Mouse (Mus musculus): ENCODE data around the gene Stat5b.
A peak's percentile ranks its signal among the peaks of the same experiment; 100 is the strongest.

The Stat5b gene

DNA sequence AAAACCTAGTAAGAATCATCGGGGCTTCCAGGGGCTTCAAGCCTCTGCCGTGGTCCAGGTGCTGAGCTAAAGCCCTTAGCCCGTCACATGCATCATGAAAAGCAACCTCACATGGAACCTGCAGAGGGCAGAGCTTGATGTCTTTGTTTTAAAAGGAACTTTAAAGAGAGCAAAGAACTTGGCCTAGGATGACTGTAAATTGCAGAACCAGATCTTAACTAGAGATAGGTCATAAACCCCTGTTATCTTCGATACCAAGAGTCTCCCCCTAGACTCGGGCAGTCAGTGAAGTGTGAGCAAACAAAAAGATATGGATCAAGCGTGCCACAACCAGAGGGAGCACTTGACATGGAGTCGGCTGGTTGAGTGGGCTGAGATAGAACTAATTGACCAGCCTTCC is 15.1 kb upstream of the Stat5b start:
- no peak for DNase-seq (ENCODE audit: low spot score)

DNA sequence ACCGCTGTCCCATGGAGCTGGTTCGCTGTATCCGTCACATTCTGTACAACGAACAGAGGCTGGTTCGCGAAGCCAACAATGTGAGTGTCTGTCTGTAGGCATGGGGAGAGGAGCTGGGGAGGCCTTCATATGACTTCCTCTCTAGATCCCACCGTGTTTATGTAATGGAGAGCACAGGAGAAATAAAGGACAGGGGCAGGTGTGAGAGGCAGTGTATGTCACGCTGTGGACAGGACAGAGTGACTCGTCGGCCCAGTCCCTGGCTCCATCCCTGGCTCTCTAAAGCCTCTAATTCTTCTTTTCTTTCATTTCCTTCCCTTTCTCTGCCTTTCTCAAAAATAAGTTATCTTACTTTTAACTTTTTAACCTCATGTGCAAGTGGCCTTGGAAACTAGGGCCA is 12.6 kb upstream of the Stat5b start:
- no peak for DNase-seq (ENCODE audit: low spot score)

DNA sequence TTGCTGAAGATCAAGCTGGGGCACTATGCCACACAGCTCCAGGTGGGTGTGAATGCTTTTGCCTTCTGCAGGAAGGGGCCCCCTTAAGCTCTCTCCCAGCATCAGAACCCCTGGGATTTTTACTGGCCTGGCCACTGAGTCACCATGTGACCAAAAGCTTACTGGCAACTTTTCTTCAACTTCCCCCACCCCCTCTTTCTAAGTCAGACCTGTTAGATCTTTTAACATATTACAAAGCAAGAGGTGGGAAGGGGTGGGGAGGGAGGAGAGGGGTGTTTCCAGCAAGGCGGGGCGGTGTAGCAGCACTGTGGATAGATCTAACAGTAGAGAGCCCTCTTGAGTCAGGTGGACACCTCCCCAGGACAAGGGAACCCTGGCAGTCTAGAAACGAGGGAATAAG is 11.3 kb upstream of the Stat5b start:
- DNase-seq (ENCODE audit: low spot score): no peak

DNA sequence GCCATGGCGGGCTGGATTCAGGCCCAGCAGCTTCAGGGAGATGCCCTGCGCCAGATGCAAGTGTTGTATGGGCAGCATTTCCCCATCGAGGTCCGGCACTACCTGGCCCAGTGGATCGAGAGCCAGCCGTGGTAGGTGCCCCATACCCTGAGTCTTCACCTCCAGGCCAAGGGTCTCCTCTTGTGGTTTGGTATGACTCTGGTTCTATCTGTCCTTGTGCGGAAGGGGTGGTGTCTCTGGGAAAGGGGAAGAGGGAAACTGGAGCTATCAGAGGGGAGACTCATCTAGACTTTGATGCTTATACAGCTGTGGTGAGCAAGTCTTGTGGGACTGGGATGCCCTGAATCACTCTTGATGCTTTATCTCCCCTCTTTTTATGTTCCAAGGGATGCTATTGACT is 10.8 kb upstream of the Stat5b start:
- no peak for DNase-seq (ENCODE audit: low spot score)

DNA sequence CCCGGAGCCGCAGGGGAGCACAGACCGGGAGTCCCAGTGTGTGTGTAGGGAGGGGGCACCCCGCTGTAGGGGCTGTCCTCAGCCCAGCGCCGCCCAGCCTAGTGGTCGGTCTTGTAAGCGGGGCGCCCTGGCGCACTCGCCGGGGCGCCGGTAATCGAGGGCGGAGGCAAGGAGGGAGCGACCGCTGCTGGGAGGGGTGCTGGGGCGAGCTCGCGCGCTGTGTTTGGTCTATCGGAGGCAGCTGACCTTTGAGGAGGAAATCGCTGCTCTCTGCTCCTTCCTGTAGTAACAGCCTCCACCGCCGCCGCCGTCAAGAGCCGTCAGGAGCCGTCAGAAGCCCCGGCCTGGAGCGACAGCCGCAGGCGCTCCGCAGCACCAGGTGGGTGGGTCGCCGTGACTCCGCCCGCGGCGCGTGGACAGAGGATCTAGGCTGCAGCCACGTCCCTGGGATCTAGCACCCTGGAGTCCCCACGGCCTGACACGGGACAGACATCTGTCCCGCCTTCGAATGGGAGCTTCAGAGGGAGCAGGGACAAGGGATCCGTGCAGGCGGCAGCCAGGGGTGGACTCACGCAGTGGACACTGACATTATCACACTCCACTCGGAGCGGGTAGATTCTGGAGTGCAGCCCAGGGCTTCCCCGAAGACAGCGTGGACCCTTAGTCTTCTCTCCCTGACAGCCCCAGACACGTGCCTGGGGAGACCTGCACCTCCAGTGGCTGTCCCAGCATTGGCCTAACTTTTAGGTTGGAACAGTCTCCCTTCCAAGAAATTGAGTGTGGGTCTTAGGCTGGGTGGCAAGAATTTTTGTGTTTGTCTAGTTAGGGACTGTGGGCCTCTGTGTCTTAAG is 9.9 kb upstream of the Stat5b start:
- DNase-seq (ENCODE audit: low spot score): peak; percentile 82

DNA sequence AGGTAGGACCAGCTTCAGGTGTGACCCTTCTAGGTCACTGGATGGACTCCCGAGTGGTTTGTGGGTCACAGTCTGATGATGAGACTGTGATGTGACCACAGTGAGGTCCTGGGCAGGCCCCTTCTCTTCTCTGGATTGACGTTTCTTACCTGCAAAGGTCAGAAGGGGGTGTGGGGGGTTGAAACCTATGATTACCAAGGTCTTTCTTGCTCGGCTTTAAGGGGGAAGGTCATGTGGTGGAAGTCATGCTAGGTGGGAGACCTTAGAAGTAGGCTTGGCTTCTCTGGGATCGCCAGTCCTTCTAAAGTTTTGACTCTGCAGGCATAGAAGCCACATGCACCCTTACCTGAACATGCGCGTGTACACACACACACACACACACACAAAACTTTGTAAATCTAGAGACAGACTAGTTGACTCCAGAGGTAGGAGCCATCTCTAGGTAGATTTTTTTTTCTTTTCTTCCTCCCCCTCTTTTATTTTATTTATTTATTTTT is 9.1 kb upstream of the Stat5b start:
- no peak for DNase-seq (ENCODE audit: low spot score)

DNA sequence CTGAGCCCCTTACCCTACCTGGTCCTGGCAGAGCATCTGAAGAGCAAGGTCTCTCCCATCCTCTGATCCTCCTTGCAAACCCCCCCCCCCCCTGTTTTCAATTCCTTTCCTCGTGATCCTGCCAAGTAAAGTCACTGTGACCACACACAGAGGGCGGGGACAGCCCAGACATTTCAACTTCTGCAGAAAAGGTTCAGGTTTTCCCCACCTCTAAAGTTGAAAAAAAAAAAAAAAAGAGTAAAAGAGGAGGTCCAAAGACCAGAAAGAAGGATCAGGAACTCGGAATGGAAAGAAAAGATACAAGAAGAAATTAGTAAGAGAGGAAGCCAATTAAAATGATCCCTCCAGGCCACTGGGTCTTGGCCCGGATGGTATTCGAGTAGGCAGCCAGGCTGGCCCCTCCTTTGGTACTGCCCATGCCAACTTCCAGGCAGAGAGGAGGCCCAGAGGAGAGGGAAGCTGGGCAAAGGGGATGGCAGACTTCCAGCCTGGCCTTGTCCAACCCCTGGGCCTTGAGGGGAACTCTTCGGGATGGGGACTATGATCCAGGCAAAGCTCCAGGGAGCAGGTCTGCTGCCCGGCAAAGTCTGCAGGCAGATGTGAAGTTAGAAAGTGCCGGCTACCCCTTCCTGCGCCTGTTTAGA is 8.5 kb upstream of the Stat5b start, which contains the start of gene Stat5a:
Gene Stat5a (plus strand): TSS at position 417 of the 644 bp plus-strand sequence.
- peak; percentile 55 for DNase-seq (ENCODE audit: low spot score)

DNA sequence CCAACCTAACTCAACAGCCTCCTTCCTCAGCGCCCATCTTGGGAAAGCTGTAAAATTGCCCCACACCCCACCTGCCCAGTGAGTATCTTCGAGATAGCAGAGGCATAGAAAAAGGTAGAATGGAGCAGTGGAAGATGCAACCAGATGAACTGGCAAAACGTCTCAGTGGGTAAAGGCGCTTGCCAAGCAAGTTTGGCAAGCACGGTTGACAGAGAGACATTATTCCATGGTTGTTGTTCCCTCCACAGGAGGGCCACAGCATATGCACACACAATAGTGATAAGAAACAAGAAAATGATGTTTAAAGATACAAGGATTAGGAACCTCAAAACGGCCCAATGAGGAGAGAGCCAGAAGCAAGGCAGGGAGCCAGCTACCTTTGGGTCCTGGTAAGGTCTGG is 7.4 kb upstream of the Stat5b start:
- DNase-seq (ENCODE audit: low spot score): no peak

DNA sequence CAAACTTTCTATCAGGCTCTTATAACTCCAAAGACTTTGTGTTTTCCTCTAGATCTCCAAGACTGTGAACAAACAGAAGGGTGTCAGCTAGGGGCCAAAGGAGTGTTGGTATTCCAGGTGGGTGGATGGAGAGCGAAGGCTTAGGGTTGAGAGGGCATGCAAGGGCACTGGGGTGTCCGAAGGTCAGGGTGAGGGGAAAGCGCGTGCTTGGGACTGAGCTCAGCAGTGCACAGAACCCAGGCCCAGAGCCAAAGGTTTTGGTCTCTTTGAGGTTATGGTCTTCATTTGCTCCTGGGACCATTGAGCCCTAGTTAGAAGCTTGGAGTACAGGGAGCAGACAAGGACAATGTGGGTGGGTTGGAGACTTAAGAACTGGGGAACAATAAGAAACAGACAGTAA is 4.7 kb upstream of the Stat5b start:
- no peak for DNase-seq (ENCODE audit: low spot score)

DNA sequence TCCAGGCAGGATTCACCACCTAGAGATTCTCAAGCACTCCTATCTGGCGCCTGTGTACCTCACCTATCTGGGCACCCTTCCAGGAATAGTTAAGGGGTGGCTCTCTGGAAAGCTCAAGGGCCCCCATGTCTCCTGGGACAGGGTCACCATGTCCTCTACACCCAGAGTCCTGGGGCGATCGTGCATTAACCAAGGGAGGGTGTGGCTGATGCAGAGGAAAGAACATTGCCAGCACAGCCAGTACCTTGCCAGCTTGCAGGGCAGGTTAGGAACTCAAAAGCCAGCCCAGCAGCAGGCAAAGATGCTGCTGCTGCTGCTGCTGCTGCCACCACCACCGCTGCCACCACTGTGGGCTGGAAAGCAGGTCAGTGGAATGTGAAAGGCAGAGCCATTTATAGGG is 3.7 kb upstream of the Stat5b start:
- DNase-seq (ENCODE audit: low spot score): no peak

DNA sequence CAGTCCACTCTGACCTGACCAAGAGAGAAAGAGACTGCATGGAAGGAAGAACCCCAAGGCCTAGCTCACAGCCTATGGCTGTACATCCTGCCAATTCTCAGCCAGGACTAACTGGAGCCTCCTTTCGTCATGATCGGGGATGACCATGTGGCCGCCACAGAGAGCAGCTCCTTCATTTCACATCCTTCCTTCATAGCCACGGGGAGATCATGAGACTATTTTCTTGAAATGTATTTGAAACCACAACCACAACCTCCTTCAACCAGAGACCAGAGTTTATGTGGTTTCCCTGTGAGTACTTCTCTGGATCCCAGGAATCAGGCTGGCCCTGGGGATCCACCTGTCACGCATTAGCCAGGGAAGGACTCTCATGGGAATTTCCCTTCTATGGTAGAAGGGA is 2.5 kb upstream of the Stat5b start:
- peak; percentile 20 for DNase-seq (ENCODE audit: low spot score)

DNA sequence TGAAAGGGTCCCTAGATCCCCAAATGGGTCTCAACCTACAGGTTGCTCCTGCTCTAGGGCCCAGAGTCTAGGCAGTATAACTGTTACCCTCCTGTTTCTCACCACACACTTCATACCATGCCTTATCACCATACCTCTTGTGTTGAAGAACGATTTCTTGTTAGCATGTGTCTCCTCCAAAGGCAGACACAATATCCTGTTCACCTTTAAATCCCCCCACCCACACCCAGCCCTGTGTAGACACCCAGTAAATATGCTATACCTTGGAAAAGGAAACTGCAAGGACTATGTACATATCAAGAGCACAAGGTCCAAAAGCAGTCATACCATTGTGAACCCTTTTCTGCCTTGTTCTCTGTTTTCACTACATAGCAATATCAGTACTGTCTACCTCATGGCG is 1.6 kb upstream of the Stat5b start:
- no peak for DNase-seq (ENCODE audit: low spot score)

DNA sequence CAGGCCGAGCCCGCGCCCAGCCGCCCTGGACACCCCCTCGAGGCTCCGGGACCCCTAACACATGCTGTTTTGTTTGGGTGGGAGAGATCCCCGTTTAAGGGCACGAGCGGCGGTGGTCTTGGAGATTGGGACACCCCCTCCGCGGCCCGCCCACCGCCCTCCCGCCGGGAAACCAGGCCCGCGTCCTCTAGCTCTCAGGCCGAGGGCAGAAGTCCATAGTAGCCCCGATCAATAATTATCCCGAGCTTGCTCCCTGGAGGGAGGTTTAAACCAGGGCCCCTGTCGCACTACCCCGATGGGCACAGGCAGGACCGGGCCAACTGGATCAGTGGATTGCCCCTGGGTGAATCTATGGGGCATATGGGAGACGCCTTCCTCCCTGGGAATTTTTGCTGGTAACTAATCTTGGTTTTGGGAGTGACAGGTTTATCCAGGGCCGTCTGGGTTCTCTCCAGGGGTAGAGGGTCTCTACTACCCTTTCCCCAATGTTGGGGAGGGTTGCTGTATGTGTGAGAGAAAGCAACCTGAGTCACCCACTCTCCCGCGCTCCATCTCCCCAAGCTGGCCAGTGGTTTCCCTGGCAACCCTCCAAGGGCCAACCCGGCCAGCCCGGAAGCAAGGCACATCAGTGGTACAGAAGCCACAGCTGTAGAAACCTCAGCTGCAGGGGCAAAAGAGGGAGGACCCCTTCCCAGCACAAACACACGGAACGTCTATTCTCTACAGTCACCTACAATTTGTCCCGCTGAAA is 429 bp upstream of the Stat5b start:
- DNase-seq (ENCODE audit: low spot score): peak; percentile 67

DNA sequence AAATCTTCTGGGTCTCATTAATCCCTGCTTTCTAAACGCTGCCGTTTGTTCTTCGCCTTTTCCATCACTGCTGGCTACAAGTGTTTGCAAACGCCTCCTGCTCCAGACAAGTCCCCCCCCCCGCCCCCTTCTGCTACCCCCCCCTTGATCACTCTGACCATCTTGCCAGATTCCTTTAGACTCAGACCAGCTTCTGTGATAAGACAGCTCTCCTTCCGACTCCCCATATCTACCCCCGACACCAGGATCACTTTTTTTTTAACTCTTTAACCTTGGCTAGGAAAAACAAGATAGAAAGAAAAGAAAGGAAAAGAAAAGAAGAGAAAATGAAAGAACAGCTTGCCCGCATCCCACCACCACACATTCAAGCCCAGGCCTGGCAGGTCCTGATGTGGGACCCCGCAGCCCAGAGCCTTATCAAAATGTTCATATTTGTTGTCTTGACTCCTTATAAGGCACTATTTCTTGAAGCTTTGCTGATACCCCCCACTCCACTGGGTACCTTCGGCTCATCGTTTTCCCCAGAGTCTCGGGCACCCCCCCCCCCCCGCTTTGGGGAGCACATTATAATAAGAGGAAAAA is 977 bp downstream of the Stat5b start:
- DNase-seq (ENCODE audit: low spot score): no peak

DNA sequence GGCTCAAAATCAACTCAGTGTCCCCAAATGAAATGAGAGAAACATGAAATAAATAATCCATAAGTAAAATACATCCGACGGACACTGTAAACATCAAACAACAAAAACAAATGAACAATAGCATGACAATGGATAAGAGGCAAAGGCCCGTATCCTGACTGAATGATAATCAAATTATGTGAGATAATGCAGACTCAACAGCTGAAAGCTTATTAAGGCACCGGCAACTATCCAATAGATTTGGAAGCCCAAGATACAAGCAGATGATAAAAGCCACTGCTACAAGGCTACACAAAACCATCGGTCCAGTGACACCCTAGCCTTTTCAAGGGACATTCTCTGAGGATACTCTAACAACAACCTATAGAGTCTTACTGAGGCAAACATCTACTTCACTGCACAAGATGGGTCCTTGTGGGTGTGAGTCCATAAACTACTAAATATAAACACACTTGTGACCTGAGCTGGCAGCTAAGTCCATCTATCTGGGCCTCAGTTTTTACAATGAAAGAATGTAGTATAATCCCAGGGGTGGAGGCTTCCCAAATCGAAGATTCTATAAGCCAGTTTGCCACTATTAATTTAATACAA is 1.6 kb downstream of the Stat5b start:
- DNase-seq (ENCODE audit: low spot score): peak; percentile 47

DNA sequence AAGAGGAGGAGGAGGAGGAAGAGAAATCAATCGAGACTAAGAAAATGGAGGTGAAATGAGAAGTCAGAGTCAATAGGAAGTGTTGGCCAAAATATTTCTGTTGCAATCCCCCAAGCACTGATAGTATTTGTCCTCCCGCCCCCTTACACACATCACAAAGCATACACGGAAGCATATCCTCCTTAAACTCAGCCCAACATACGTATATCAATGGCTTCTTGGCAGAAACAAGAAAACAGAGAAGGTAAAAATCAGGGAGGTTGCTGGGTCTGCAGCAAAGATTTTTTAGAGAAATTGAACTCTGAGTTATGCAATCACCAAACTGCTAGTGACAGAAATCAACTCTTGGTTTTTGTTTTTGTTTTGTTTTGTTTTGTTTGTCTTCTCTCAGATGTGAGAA is 2.4 kb downstream of the Stat5b start:
- DNase-seq (ENCODE audit: low spot score): no peak

DNA sequence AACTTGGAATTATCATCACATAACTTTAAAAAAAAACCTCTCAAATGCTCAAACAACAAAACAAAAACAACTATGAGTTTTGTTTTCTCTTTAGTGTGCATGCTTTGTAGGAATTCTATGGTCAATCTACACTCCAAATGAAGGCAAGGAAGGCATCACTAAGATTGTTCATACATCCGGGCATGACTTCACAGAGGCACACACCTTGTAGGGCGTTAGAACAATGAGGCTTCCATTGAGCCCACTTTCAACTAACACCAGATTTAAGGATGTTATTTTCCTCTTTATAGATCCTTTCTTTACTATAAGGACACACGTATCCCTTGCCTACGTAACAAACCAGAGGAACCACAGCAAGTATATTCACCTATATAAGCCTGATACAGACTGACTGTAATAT is 3.0 kb downstream of the Stat5b start:
- no peak for DNase-seq (ENCODE audit: low spot score)

DNA sequence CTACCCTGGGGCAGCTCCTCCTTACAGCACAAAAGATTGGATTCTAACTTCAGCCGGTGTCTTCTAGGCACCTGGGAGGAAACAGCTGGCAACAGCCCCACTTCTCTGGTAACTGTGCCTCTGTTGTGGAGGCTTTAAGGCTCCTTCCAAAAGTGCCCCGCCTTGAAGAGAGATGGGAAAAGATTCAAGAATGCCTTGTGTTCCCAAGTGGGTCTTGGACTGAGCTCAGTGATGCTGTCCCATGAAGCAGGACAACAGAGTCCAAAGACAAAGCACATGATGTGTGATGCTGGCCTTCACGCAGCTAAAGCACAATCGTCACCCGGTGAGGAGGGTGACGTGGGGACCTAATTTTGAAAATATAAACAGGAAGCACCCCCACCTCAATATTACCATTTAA is 4.7 kb downstream of the Stat5b start:
- no peak for DNase-seq (ENCODE audit: low spot score)

DNA sequence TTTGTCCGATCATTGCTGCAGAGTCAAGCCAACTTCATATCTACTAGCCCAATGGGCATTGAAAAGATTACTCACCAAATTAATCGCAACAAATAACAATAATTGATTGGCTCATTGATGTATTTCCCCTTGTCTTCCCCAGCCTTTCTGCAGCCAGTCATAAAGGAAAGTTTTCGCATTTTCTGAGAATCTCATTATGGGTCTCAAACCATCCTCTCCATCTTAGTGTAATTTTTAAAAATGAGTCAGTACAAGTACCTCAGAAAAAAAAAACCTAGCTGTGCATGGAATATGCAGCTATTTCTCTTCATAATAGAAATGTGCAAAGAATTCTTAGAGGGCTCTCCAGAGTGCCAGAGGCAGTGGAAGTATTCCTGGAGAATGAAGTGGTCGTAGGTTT is 6.4 kb downstream of the Stat5b start:
- DNase-seq (ENCODE audit: low spot score): no peak

DNA sequence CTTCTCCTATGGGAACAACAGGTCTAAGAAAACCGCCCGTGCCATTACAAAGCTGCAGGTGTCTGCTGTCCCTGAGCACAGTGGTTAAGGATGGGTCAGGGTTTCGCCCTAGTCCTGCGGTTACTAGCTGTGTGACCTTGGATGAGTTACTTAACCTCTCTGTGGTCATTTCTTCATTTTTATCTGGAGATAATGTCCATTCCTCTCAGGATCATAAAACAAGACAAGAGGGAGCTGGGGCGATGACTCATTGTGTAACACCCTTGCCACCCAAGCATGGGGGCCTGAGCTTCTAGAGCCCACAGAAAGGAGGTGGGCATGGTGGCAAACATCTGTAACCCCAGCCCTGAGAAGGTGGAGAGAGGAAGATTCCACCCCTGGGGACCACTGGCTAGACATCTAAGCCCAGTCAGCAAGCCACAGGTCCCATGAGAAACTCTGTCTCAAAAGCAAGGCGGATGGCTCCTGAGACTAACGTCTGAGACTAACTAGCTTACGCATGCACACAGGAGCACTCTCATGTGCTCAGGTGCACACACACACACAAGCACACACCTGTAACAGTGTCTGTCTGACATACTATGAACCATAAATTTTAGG is 7.4 kb downstream of the Stat5b start:
- DNase-seq (ENCODE audit: low spot score): no peak

DNA sequence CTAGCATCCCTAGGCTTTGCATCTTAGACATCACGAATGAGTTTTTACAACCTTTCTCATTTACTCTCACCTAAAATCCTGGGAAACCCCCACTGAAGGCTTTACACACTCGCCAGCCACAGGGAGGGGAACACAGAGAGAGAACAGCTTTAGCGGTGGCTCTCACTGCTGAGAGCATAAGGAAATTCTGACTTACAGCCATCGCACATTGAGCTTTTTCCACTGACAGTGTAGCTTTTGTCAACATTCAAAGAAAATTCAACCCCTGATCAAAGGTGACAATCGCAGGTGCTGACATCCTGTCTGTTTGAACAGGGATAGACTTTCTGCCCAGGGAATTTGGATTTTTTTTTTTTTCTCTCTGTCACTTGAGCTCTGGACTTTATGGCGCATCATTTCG is 8.5 kb downstream of the Stat5b start:
- no peak for DNase-seq (ENCODE audit: low spot score)

DNA sequence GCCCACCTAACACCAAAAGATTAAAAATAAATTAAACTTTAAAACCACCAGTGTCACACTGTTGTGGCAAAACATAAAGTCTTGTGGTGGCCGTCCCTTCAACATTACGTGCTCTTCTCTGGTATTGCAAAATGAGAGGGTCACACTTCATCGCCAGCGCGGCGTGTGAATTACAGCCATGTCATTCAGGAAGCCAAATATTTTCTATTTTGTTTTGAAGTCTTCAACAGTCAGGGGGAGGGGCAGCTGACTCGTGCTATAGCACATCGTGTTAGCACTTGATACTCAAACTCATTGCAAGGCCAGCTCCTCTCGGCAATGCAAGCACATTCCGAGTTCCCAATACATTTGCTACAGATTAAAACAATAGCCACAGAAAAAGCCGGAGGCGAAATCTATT is 9.7 kb downstream of the Stat5b start:
- no peak for DNase-seq (ENCODE audit: low spot score)

All from MN1 (cell line).